Mouse (Mus musculus) urinary bladder, adult 18-20 months (tissue): ENCODE data around the gene Hba-x.
"Not testable (repeated sequence)": the region's sequence is repeated elsewhere in the genome, so short reads cannot be mapped to it uniquely, and the experiment has no call there.

Source experiments
- DNase-seq, 2 experiments: peaks; one replicate each; pipeline ENCODE4 v3.0.0; 2022; ENCODE audit warnings: low spot score in 2 of 2, mixed read lengths in 2 of 2

The Hba-x gene

GRCm38 (mm10) chr11:32285887-32286286 lies 9.7 kb downstream of the Hba-x start:
- not testable (repeated sequence) for DNase-seq

- peak; percentile 53 to 65 for DNase-seq
Observed at GRCm38 (mm10) chr11:32286695-32287492, 10.7 kb downstream of the Hba-x start, which contains the start of gene Hbq1b. Hbq1b (plus strand) TSS chr11:32286965.

- no peak for DNase-seq
Observed at GRCm38 (mm10) chr11:32287493-32287825, 11.3 kb downstream of the Hba-x start.

GRCm38 (mm10) chr11:32292819-32293218 lies 16.6 kb downstream of the Hba-x start:
- not testable (repeated sequence) for DNase-seq

GRCm38 (mm10) chr11:32293479-32293878 lies 17.3 kb downstream of the Hba-x start:
- DNase-seq, result not testable (repeated sequence)

GRCm38 (mm10) chr11:32296203-32296602 lies 20.0 kb downstream of the Hba-x start, which contains the start of gene Hba-a2:
Hba-a2 (plus strand) TSS chr11:32296489.
- DNase-seq, result not testable (repeated sequence)

- DNase-seq, result not testable (repeated sequence)
Observed at GRCm38 (mm10) chr11:32297417-32297816, 21.2 kb downstream of the Hba-x start.

GRCm38 (mm10) chr11:32297866-32298531 lies 21.8 kb downstream of the Hba-x start:
- no peak for DNase-seq

- no peak for DNase-seq
Observed at GRCm38 (mm10) chr11:32298532-32298918, 22.3 kb downstream of the Hba-x start.

GRCm38 (mm10) chr11:32299865-32300264 lies 23.7 kb downstream of the Hba-x start, which contains the start of gene Hbq1a:
Hbq1a (plus strand) TSS chr11:32300069.
- peak in 1 of 2 experiments; percentile 38 for DNase-seq

GRCm38 (mm10) chr11:32300279-32301267 lies 24.4 kb downstream of the Hba-x start:
- DNase-seq, result no peak

GRCm38 (mm10) chr11:32301506-32301905 lies 25.3 kb downstream of the Hba-x start:
- DNase-seq, result no peak

GRCm38 (mm10) chr11:32302824-32303419 lies 26.7 kb downstream of the Hba-x start:
- no peak for DNase-seq

GRCm38 (mm10) chr11:32303455-32303854 lies 27.3 kb downstream of the Hba-x start:
- DNase-seq, result no peak

- DNase-seq, result no peak
Observed at GRCm38 (mm10) chr11:32307006-32307405, 30.8 kb downstream of the Hba-x start.

- DNase-seq, result no peak
Observed at GRCm38 (mm10) chr11:32309446-32309845, 33.2 kb downstream of the Hba-x start.

- DNase-seq, result no peak
Observed at GRCm38 (mm10) chr11:32309928-32310327, 33.7 kb downstream of the Hba-x start.

GRCm38 (mm10) chr11:32316009-32316408 lies 39.8 kb downstream of the Hba-x start:
- DNase-seq, result no peak

- DNase-seq, result no peak
Observed at GRCm38 (mm10) chr11:32320507-32321195, 44.5 kb downstream of the Hba-x start.

GRCm38 (mm10) chr11:32321196-32321565 lies 45.0 kb downstream of the Hba-x start:
- no peak for DNase-seq

GRCm38 (mm10) chr11:32324609-32325008 lies 48.4 kb downstream of the Hba-x start:
- peak; percentile 56 to 90 for DNase-seq
